Comparison of ENCODE assay signal across 1 mouse cellular context in genomic region chr3:103790346-103791145, GRCm38 (mm10).
TF ChIP-seq lines count a peak whose summit lies in the region.

No protein-coding gene starts in this region.

TF ChIP-seq in C2C12, 6 proteins besides CTCF, POLR2A, EP300 and RAD21:
- TF ChIP-seq CEBPB (IDR thresholded peaks at IDR 0.05; ENCODE audit: low read depth) (no peak), FOSL1 (IDR thresholded peaks at IDR 0.05; ENCODE audit: insufficient read depth, low read length, poor library complexity, severe bottlenecking) (no peak), MYOG (IDR thresholded peaks at IDR 0.05; ENCODE audit: control insufficient read depth, extremely low read depth, insufficient read length) (no peak), MAX (IDR thresholded peaks at IDR 0.05) (no peak), USF1 (IDR thresholded peaks at IDR 0.05; ENCODE audit: low read depth) (no peak), MYOD1 (IDR thresholded peaks at IDR 0.05; ENCODE audit: control insufficient read depth, insufficient read length, low read depth) (no peak)
